Mouse (Mus musculus) granulocyte monocyte progenitor cell, adult 5-6 weeks (primary cell): ENCODE measurements around the gene Nynrin. TPM values are rescaled to one million over a fixed set of nuclear protein-coding genes. Genes with fewer than 3 reads are reported as not detected.

Experiments
- ATAC-seq: replicated peaks from 2 replicates; pipeline ENCODE4 v1.8.0; 2016; ENCODE audit warnings: mild to moderate bottlenecking, moderate TSS enrichment, inconsistent platforms; ENCODE audit not compliant: poor library complexity, severe bottlenecking
- total RNA-seq, 2 experiments: library from RNA; stranded (forward) in 1 of 2; stranded (reverse) in 1 of 2; fragments of 200-712, 200-1000 nt in 1 of 2; fragments of >200 nt in 1 of 2; fragmentation: Nextera tagmentation in 1 of 2; gene quantifications; 2 replicates each; pipeline ENCODE4 v1.2.3; 2014 to 2017

Nynrin gene
- 4.1 and 7.6 TPM in 2 replicates for total RNA-seq (2014; fragmentation: Nextera tagmentation)
- total RNA-seq (2017): 2.4 and 3.3 TPM in 2 replicates

- peak; percentile 87 for ATAC-seq
Observed at GRCm38 (mm10) chr14:55853621-55854285, at the start of gene Nynrin. Gene Nynrin, plus strand, starts transcription at chr14:55854010.

DNA sequence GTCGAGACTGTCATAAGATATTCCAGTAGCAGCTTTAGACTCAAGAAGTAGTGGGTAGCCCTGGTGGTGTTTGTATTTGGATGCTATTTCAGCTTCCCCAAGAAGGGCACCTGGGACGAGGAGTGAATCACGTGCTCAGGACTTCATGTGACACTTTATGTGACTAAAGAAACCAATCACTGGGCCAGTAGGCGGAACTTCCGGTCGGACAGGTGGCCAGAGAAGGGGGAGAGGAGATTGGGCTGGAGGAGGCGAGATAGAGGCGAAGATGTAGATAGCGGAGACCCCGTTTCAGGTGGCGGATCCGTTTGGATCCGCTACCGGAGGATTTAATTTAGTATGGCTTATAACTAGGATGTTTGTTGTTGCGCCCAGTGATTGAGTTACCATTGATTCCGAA, 38.9 kb upstream of the Nynrin start:
- peak; percentile 35 for ATAC-seq

DNA sequence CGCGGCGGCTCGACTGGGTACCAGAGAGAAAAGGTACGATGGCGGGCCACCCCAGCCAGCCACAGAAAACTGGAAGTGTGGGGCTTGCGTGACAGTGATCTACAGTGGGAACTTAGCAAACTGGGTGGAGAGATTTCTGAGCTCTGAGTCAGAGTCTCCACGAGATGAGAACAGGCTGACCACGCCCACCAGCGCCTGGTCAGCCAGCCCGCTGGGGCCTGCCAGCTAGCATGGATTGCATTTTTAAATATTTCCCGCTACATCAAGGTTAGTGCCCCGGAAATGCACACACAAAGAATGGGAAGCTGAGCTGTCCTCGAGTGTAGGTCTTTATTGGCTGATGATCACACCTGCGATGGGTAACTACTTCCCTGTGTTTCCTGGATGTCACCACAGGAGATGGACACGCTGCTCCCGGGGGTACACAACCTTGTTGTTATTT, 38.5 kb upstream of the Nynrin start:
- peak; percentile 70 for ATAC-seq

- no peak for ATAC-seq
Observed at GRCm38 (mm10) chr14:55819845-55820405, 33.9 kb upstream of the Nynrin start.

DNA sequence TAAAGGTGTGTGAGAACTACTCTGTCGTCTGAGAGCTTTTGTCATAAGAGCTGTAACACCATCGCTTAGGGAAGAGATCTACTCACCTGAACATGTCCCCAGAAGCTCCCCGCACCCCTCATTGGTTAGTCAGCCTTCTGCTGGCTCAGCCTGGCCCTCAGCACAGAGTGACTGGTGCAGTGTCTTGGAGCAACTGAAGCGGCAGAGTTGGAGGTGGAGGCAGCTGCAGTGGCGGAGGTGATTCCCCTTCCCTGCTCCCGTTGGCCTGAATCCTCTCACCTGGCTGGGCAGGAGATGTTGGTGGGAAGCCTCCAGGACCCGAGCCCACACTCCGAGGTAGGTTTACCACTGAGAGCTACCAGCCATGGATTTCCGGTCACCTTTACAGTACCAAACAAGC, 33.2 kb upstream of the Nynrin start:
- ATAC-seq: no peak

DNA sequence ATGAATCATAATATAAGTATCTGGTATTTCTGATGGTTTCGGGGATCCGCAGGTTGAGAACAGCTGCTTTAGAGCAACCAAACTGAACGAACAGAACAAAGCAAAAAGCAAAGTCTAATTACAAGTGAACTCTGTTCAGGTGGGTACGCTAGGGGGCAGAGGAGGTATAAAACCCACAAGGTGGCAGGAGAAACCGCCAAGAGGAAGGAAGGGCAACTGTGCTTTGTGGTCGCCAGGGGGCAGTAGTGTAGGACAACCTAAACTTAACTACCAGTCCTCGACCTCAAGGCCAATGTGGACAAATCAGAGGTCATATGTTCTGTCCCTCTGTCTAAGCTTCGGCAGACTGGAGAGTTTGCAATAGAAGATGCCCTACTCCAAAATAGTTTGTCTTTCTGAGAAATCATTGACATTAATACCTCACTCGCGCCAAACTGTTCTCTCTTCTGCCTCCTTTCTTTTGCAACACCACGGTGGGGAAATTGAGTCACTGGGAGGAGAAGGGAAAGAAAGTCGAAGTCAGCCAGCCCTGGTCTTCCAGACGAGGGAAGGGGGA, 31.3 kb upstream of the Nynrin start:
- ATAC-seq: peak; percentile 84

DNA sequence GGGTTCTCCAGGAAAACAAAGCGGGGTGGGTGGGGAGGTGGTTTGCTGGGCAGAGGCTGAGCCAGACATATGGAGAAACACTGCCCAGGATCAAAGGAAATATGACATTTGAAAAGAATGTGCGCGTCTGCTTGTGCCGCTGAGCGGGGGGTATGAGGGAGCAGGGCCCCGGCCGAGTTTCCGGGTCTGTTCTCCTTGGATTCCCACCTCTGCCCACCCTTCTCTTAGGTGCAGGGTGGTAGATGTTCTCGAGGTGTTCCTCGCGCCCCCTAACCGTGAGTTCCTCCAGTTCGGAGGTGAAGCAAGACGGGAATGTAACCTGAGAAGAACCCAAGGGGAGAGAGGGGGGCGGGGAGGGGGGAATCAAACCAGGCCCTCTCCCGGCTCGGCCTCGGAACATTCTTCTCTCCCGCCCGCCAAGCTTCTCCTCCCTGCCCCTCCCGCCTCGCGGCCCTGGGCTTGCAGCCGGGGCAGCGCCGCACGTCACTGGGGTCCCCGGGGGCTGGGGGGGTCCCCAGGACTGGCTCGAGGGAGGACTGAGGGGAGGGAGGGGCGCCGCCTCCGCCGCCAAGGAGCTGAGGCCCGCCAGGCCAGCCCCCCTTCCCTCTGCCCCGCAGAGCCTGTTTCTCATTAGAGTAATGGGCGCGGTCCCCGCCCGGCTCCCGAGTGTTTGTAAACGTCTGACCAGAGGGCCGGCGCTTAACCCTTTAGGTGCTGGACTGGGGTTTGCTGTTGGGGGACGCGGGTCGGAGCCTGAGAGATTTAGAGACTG, 30.6 kb upstream of the Nynrin start, which contains the start of gene Nfatc4:
Nfatc4 (plus strand) TSS at position 154 of the 772 bp plus-strand sequence.
- ATAC-seq: peak; percentile 36

- no peak for ATAC-seq
Observed at GRCm38 (mm10) chr14:55824001-55824480, 29.8 kb upstream of the Nynrin start.

GRCm38 (mm10) chr14:55824481-55825215, 29.2 kb upstream of the Nynrin start:
- no peak for ATAC-seq

DNA sequence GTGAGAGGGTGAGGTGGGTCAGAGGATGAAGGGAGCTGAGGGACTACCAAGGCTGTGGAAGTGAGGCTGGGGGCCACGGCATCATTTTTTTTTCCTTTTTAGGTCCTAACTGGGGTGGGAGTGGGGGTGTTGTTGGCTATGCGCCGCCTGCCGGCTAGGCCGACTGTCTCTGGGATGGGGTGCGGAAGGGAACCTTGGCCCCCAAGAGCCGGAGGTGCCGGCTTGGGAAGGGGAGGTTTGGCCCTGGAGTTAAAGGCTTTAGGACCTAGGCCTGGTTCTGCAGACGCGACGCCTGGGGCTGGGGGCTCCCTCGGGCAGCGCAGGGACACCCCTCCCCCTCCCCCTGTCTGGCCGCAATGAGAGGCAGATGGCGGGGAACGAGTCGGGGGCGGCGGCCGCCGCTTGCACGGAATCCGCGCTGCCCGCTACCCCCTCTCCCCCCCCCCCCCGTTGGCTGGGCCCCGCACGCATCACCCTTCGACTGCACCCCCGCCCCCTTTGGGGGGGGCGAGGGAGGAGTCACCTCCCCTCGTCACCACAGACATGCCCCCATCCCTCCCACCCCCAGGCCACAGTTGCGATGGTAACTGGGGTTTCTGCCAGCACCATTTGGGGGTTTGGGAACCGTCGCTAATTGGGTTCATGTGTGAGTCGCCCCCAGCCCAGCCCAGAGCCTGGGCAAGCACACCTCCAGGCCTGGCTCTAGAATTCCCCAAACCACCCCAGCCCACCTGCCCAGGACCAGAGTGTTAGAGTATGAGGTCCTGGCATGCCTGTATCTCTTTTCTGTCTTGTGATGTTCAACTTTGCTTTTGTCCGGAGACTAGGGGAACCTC, 28.4 kb upstream of the Nynrin start:
- ATAC-seq: no peak

- no peak for ATAC-seq
Observed at GRCm38 (mm10) chr14:55826142-55826541, 27.7 kb upstream of the Nynrin start.

GRCm38 (mm10) chr14:55826551-55827340, 27.1 kb upstream of the Nynrin start:
- ATAC-seq: no peak

GRCm38 (mm10) chr14:55828716-55829263, 25.0 kb upstream of the Nynrin start:
- no peak for ATAC-seq

DNA sequence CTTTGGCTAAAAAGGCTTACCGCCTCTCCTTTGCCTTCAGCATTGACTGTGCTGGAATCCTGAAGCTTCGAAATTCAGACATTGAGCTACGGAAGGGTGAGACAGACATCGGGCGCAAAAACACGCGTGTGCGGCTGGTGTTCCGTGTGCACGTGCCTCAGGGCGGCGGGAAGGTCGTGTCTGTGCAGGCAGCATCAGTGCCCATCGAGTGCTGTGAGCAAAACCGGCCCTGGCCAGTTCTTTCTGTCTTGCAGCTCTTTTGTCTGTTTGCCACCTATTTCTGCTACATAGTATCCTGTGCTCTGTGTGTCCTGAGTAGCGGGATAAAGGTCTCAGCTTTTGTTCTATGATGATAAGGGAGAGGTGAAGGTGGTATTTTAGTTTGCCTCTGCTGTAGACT, 24.0 kb upstream of the Nynrin start:
- no peak for ATAC-seq

GRCm38 (mm10) chr14:55830331-55830730, 23.5 kb upstream of the Nynrin start:
- no peak for ATAC-seq

DNA sequence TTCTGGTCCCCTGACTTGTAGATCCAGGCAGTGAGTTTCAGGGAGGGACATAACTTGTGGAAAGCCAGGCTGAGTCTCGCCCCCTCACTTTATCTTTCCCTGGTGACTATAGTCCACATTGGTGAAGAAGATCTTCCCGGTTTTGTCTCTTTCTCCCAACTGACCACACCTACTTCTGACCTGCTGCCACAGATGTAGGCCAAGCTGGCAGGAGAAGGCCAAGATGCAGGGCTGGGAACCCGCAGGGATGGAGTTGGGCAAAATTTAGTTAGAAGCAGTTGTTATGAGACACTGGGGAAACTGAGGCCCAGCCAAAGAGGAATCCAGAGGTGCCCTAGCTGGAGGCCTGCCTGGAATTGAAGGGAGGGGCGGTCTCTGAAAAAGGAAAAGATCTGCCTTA, 20.7 kb upstream of the Nynrin start:
- ATAC-seq: no peak

- ATAC-seq: no peak
Observed at GRCm38 (mm10) chr14:55834808-55835533, 18.8 kb upstream of the Nynrin start.

DNA sequence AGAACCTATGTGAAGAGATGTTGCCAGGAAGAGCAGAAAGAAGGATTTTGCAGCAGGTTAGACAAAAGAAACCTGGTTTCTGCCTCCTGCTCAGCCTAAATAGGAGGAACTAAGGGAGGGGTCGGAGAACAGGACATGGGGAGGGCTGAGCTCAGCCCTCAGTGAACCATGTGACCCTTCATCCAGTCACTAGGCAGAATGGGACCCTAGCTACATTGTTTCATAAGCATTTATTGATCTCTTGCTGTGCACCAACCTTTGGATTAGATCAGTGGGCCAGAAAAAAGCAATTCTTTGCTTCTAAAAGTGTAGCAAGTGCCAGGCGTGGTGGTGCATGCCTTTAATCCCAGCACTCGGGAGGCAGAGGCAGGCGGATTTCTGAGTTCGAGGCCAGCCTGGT, 15.5 kb upstream of the Nynrin start:
- ATAC-seq: no peak
